Mouse (Mus musculus) limb, embryonic 14.5 days (tissue): ENCODE measurements at regions not wholly inside any gene's neighbourhood (a gene's known extent, or its start where the extent isn't known, plus 50 kb on each side); places are given as distances from the start of the nearest gene placed in this dataset.
A peak's percentile ranks its signal among the peaks of the same experiment; 100 is the strongest.

Experiments used
- ATAC-seq: fragments of 200-750 bp; cut with Nextera tagmentation; 2 replicates; pipeline ENCODE4 v1.8.0; 2017; ENCODE audit warnings: low read depth, moderate number of reproducible peaks, moderate TSS enrichment; ENCODE audit not compliant: low FRiP score
- DNase-seq: peaks from one replicate; pipeline ENCODE4 v3.0.0-alpha.2; 2015; ENCODE audit warnings: low spot score
- H3K27ac ChIP-seq: fragments of 300-500 bp; sonication (generic); replicated peaks from 2 replicates; pipeline ENCODE4 v1.5.1; 2014; ENCODE audit warnings: low read depth, mild to moderate bottlenecking, low read length, moderate library complexity, mixed read lengths
- H3K27me3 ChIP-seq: fragments of 300-500 bp; sonication (generic); 2 replicates; pipeline ENCODE4 v1.6.1; 2014; ENCODE audit warnings: low read length, mixed read lengths; ENCODE audit not compliant: control insufficient read depth, insufficient read depth
- H3K36me3 ChIP-seq: fragments of 300-500 bp; sonication (generic); 2 replicates; pipeline ENCODE4 v1.6.1; 2014; ENCODE audit warnings: mild to moderate bottlenecking, low read length, moderate library complexity, mixed read lengths; ENCODE audit not compliant: control insufficient read depth, insufficient read depth
- H3K4me1 ChIP-seq: fragments of 300-500 bp; sonication (generic); 2 replicates; pipeline ENCODE4 v1.6.1; 2014; ENCODE audit warnings: antibody characterized with exemption, low read length, mixed read lengths; ENCODE audit not compliant: control insufficient read depth, insufficient read depth
- H3K4me2 ChIP-seq: fragments of 300-500 bp; sonication (generic); replicated peaks from 2 replicates; pipeline ENCODE4 v1.6.1; 2014; ENCODE audit warnings: low read depth, mild to moderate bottlenecking, low read length, moderate library complexity; ENCODE audit not compliant: severe bottlenecking
- H3K4me3 ChIP-seq: fragments of 300-500 bp; sonication (generic); replicated peaks from 2 replicates; pipeline ENCODE4 v1.5.1; 2014; ENCODE audit warnings: low read length
- H3K9ac ChIP-seq: fragments of 300-500 bp; sonication (generic); 2 replicates; pipeline ENCODE4 v1.6.1; 2014; ENCODE audit warnings: mild to moderate bottlenecking, low read depth, low read length, moderate library complexity; ENCODE audit not compliant: severe bottlenecking
- H3K9me3 ChIP-seq: fragments of 300-500 bp; sonication (generic); 2 replicates; pipeline ENCODE4 v1.6.1; 2016; ENCODE audit warnings: low read length; ENCODE audit not compliant: control insufficient read depth
- POLR2A ChIP-seq: fragments of 200-500 bp; IDR thresholded peaks from 2 replicates; pipeline ENCODE4 v1.8.0; 2012; ENCODE audit warnings: inconsistent platforms, mild to moderate bottlenecking, moderate library complexity, borderline replicate concordance; ENCODE audit not compliant: insufficient read depth, insufficient read length; ENCODE audit errors: extremely low read depth
- whole genome bisulfite sequencing: fragments of 180-500 bp; shearing (Covaris S2); extraction: QIAGEN DNeasy Blood & Tissue Kit; methylation state at CpG from one replicate; pipeline ENCODE4 v1.1.7; 2014; 5-methylcytosine and 5-hydroxymethylcytosine counted together

- no peak for TF ChIP-seq POLR2A
- Histone ChIP-seq H3K27ac (no peak overlapping the region), H3K27me3 (no peaks in the 10 kb centered on the region), H3K36me3 (no peaks in the 10 kb centered on the region), H3K4me2 (no peak overlapping the region), H3K4me3 (no peak overlapping the region), H3K9ac (no peak overlapping the region), H3K9me3 (no peaks in the 10 kb centered on the region), H3K4me1 (peaks cover 3% of the 10 kb centered on the region; the same call in 1 of the 2 replicates)
- 69% methylated on average over 2 of the region's 2 CpGs for WGBS
- no peak for ATAC-seq
- no peak for DNase-seq
These were observed 60.2 kb upstream of the Cd34 start for GRCm38 (mm10) chr1:194878440-194878839.

GRCm38 (mm10) chr1:194879324-194880233, 59.0 kb upstream of the Cd34 start:
- DNase-seq (peak; percentile 95), ATAC-seq (peak; percentile 92)
- Histone ChIP-seq H3K4me2 (peak overlapping the region; percentile 35; the same call in 1 of the 2 replicates), H3K9ac (peak overlapping the region; percentile 41; the same call in 1 of the 2 replicates), H3K27ac (no peak overlapping the region), H3K9me3 (no peaks in the 10 kb centered on the region), H3K4me1 (peaks cover 3% of the 10 kb centered on the region; the same call in 1 of the 2 replicates), H3K4me3 (no peak overlapping the region), H3K36me3 (no peaks in the 10 kb centered on the region), H3K27me3 (no peaks in the 10 kb centered on the region)
- no peak for TF ChIP-seq POLR2A
- 26% methylated on average over 22 of the region's 22 CpGs for WGBS

- no peak overlapping the region for H3K9ac ChIP-seq
- no peak overlapping the region for H3K4me3 ChIP-seq
- no peaks in the 10 kb centered on the region for H3K9me3 ChIP-seq
- ATAC-seq: no peak
- H3K4me2 ChIP-seq: no peak overlapping the region
- peaks cover 3% of the 10 kb centered on the region; the same call in 1 of the 2 replicates for H3K4me1 ChIP-seq
- H3K36me3 ChIP-seq: no peaks in the 10 kb centered on the region
- no peaks in the 10 kb centered on the region for H3K27me3 ChIP-seq
- no peak for TF ChIP-seq POLR2A
- DNase-seq: no peak
- no peak overlapping the region for H3K27ac ChIP-seq
These were observed 56.9 kb upstream of the Cd34 start for GRCm38 (mm10) chr1:194881556-194882223.

GRCm38 (mm10) chr1:194885071-194885686, 53.4 kb upstream of the Cd34 start:
- no peak overlapping the region for H3K4me3 ChIP-seq
- H3K4me2 ChIP-seq: no peak overlapping the region
- H3K9ac ChIP-seq: no peak overlapping the region
- H3K27ac ChIP-seq: no peak overlapping the region
- no peaks in the 10 kb centered on the region for H3K9me3 ChIP-seq
- 69% methylated on average over 5 of the region's 5 CpGs for WGBS
- no peaks in the 10 kb centered on the region for H3K36me3 ChIP-seq
- no peaks in the 10 kb centered on the region for H3K27me3 ChIP-seq
- ATAC-seq (no peak), DNase-seq (no peak)
- no peak for TF ChIP-seq POLR2A
- no peaks in the 10 kb centered on the region for H3K4me1 ChIP-seq

- no peaks in the 10 kb centered on the region for H3K27me3 ChIP-seq
- ATAC-seq: no peak
- H3K9ac ChIP-seq: no peak overlapping the region
- no peaks in the 10 kb centered on the region for H3K9me3 ChIP-seq
- TF ChIP-seq POLR2A: no peak
- DNase-seq: no peak
- H3K4me1 ChIP-seq: no peaks in the 10 kb centered on the region
- no peaks in the 10 kb centered on the region for H3K36me3 ChIP-seq
- H3K27ac ChIP-seq: no peak overlapping the region
- H3K4me2 ChIP-seq: no peak overlapping the region
- 87% methylated on average over 5 of the region's 5 CpGs for WGBS
- no peak overlapping the region for H3K4me3 ChIP-seq
These were observed 52.9 kb upstream of the Cd34 start for GRCm38 (mm10) chr1:194885687-194886077.
